Mouse (Mus musculus): ENCODE data around the gene Slc22a5. TPM values are rescaled to one million over a fixed set of nuclear protein-coding genes. Genes with fewer than 3 reads are reported as not detected.
"Not testable (repeated sequence)": the region's sequence is repeated elsewhere in the genome, so short reads cannot be mapped to it uniquely, and the experiment has no call there.

Slc22a5 gene
- polyA plus RNA-seq, 1 experiment from 2014 or later = 40.5 TPM

- no peak overlapping the region for H3K27ac ChIP-seq (ENCODE audit: low read depth, low read length)
- no peak for ATAC-seq
- 88% methylated on average over 4 of the region's 4 CpGs for WGBS
- H3K9ac ChIP-seq (ENCODE audit: low read depth, low read length) = no peak overlapping the region
- no peaks in the 10 kb centered on the region for H3K27me3 ChIP-seq (replicated peaks; ENCODE audit: control insufficient read depth, insufficient read depth, low read length)
- H3K36me3 ChIP-seq (ENCODE audit: control insufficient read depth, insufficient read depth) = peaks cover 16% of the 10 kb centered on the region; the same call in 1 of the 2 replicates
- H3K4me3 ChIP-seq (ENCODE audit: low read depth, low read length) = no peak overlapping the region
- H3K9me3 ChIP-seq (ENCODE audit: control insufficient read depth) = no peaks in the 10 kb centered on the region
- H3K4me1 ChIP-seq (replicated peaks; ENCODE audit: control insufficient read depth, insufficient read depth, low read length) = no peaks in the 10 kb centered on the region
- no peak for TF ChIP-seq CTCF (IDR thresholded peaks at IDR 0.05; ENCODE audit: low read depth)
- H3K4me2 ChIP-seq (replicated peaks; ENCODE audit: low read depth) = no peak overlapping the region
These were observed 15.0 kb downstream of the Slc22a5 start for GRCm38 (mm10) chr11:53876488-53876887.

- ATAC-seq = peak; percentile 74
- TF ChIP-seq CTCF (IDR thresholded peaks at IDR 0.05; ENCODE audit: low read depth) = peak; percentile 68
- Histone ChIP-seq H3K4me3 (ENCODE audit: low read depth, low read length) (no peak overlapping the region), H3K36me3 (ENCODE audit: control insufficient read depth, insufficient read depth) (peaks cover 17% of the 10 kb centered on the region; the same call in 1 of the 2 replicates), H3K9ac (ENCODE audit: low read depth, low read length) (no peak overlapping the region), H3K27me3 (replicated peaks; ENCODE audit: control insufficient read depth, insufficient read depth, low read length) (no peaks in the 10 kb centered on the region), H3K27ac (ENCODE audit: low read depth, low read length) (no peak overlapping the region), H3K4me2 (replicated peaks; ENCODE audit: low read depth) (no peak overlapping the region), H3K9me3 (ENCODE audit: control insufficient read depth) (no peaks in the 10 kb centered on the region), H3K4me1 (replicated peaks; ENCODE audit: control insufficient read depth, insufficient read depth, low read length) (no peaks in the 10 kb centered on the region)
- WGBS = 43% methylated on average over 4 of the region's 4 CpGs
These were observed 16.8 kb downstream of the Slc22a5 start for GRCm38 (mm10) chr11:53874706-53875105.

- ATAC-seq; H3K27ac ChIP-seq (ENCODE audit: low read depth, low read length); H3K9me3 ChIP-seq (ENCODE audit: control insufficient read depth); H3K4me2 ChIP-seq (replicated peaks; ENCODE audit: low read depth); H3K4me1 ChIP-seq (replicated peaks; ENCODE audit: control insufficient read depth, insufficient read depth, low read length); H3K27me3 ChIP-seq (replicated peaks; ENCODE audit: control insufficient read depth, insufficient read depth, low read length); H3K4me3 ChIP-seq (ENCODE audit: low read depth, low read length); H3K9ac ChIP-seq (ENCODE audit: low read depth, low read length): not testable (repeated sequence)
- TF ChIP-seq CTCF (IDR thresholded peaks at IDR 0.05; ENCODE audit: low read depth) = peak; percentile 39
- H3K36me3 ChIP-seq (ENCODE audit: control insufficient read depth, insufficient read depth) = peaks cover 17% of the 10 kb centered on the region; the same call in 1 of the 2 replicates
- WGBS = 70% methylated on average over 5 of the region's 5 CpGs
These were observed 17.4 kb downstream of the Slc22a5 start for GRCm38 (mm10) chr11:53873909-53874704.

GRCm38 (mm10) chr11:53871786-53872507, 19.5 kb downstream of the Slc22a5 start:
- no peaks in the 10 kb centered on the region for H3K4me1 ChIP-seq (replicated peaks; ENCODE audit: control insufficient read depth, insufficient read depth, low read length)
- no peak overlapping the region for H3K4me3 ChIP-seq (ENCODE audit: low read depth, low read length)
- H3K36me3 ChIP-seq (ENCODE audit: control insufficient read depth, insufficient read depth) = peaks cover 17% of the 10 kb centered on the region; the same call in 1 of the 2 replicates
- no peak for ATAC-seq
- TF ChIP-seq CTCF (IDR thresholded peaks at IDR 0.05; ENCODE audit: low read depth) = no peak
- H3K4me2 ChIP-seq (replicated peaks; ENCODE audit: low read depth) = no peak overlapping the region
- no peak overlapping the region for H3K27ac ChIP-seq (ENCODE audit: low read depth, low read length)
- H3K9ac ChIP-seq (ENCODE audit: low read depth, low read length) = no peak overlapping the region
- H3K9me3 ChIP-seq (ENCODE audit: control insufficient read depth) = no peaks in the 10 kb centered on the region
- H3K27me3 ChIP-seq (replicated peaks; ENCODE audit: control insufficient read depth, insufficient read depth, low read length) = no peaks in the 10 kb centered on the region
- 81% methylated on average over 2 of the region's 2 CpGs for WGBS

GRCm38 (mm10) chr11:53869172-53869571, 22.3 kb downstream of the Slc22a5 start:
- Histone ChIP-seq H3K27ac (ENCODE audit: low read depth, low read length) (no peak overlapping the region), H3K9ac (ENCODE audit: low read depth, low read length) (no peak overlapping the region), H3K9me3 (ENCODE audit: control insufficient read depth) (no peaks in the 10 kb centered on the region), H3K36me3 (ENCODE audit: control insufficient read depth, insufficient read depth) (peaks cover 20% of the 10 kb centered on the region), H3K4me2 (replicated peaks; ENCODE audit: low read depth) (no peak overlapping the region), H3K4me1 (replicated peaks; ENCODE audit: control insufficient read depth, insufficient read depth, low read length) (no peaks in the 10 kb centered on the region), H3K27me3 (replicated peaks; ENCODE audit: control insufficient read depth, insufficient read depth, low read length) (no peaks in the 10 kb centered on the region), H3K4me3 (ENCODE audit: low read depth, low read length) (no peak overlapping the region)
- no peak for TF ChIP-seq CTCF (IDR thresholded peaks at IDR 0.05; ENCODE audit: low read depth)
- no peak for ATAC-seq
- WGBS = 93% methylated on average over 5 of the region's 5 CpGs

DNA sequence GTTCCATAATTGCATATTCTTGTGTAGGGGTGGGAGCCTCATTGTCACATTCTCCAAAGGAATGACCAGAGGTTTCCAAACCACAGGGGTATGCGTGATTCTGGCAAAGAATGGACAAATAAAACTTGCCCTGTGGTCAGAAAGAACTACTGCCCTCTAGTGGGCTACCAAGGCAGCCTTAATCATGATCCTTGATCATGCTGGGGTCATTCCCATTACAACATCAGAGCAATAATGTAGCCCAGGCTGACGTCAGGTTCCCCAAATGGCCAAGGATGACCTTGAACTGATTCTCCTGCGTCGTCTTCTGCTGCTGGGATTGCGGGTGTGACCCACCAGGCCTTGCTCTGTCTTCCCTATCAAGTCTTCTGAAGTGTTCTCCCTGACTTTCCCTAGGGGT, 23.1 kb downstream of the Slc22a5 start:
- H3K4me2 ChIP-seq (replicated peaks; ENCODE audit: low read depth); ATAC-seq; H3K9me3 ChIP-seq (ENCODE audit: control insufficient read depth); H3K4me1 ChIP-seq (replicated peaks; ENCODE audit: control insufficient read depth, insufficient read depth, low read length); H3K27ac ChIP-seq (ENCODE audit: low read depth, low read length); H3K4me3 ChIP-seq (ENCODE audit: low read depth, low read length); H3K27me3 ChIP-seq (replicated peaks; ENCODE audit: control insufficient read depth, insufficient read depth, low read length); H3K9ac ChIP-seq (ENCODE audit: low read depth, low read length): not testable (repeated sequence)
- WGBS = 21% methylated on average over 5 of the region's 5 CpGs
- peaks cover 20% of the 10 kb centered on the region for H3K36me3 ChIP-seq (ENCODE audit: control insufficient read depth, insufficient read depth)
- peak; percentile 57 for TF ChIP-seq CTCF (IDR thresholded peaks at IDR 0.05; ENCODE audit: low read depth)

DNA sequence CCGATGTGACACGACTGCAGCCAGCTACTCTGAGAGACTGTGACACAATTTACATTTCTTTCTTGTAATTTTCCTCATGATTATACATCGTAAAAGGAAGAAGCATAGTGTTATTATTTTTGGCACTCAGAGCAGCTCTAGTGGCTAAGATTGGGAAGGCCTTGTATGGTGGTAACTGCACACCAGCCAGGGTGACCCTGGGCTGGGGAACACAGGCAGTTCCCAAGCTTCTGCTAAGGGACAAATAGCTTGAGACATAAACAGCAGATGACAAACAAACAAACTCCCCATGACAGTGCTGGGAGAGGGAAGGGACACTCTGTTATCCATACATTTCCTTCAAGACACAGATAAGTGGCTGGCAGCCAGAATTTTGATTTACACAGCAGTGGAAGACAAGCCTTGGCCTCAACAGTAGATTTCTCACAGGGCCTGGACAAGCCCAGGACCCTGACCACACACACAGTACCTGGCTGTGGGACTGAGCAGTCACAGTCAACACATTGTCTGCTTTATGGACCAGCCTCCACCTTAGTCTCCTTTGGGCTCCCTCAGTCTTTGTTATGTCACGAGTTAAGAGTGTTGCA, 26.6 kb downstream of the Slc22a5 start:
- H3K4me2 ChIP-seq (replicated peaks; ENCODE audit: low read depth); H3K9ac ChIP-seq (ENCODE audit: low read depth, low read length); H3K27ac ChIP-seq (ENCODE audit: low read depth, low read length); H3K9me3 ChIP-seq (ENCODE audit: control insufficient read depth); H3K4me3 ChIP-seq (ENCODE audit: low read depth, low read length); H3K27me3 ChIP-seq (replicated peaks; ENCODE audit: control insufficient read depth, insufficient read depth, low read length); ATAC-seq; H3K36me3 ChIP-seq (ENCODE audit: control insufficient read depth, insufficient read depth); H3K4me1 ChIP-seq (replicated peaks; ENCODE audit: control insufficient read depth, insufficient read depth, low read length): not testable (repeated sequence)
- WGBS = 64% methylated on average over 1 of the region's 4 CpGs

All from intestine, postnatal 0 days (tissue).